Mouse (Mus musculus) bone marrow macrophage, adult 2 months (primary cell): ENCODE measurements around the gene Aldh16a1. TPM values are rescaled to one million over a fixed set of nuclear protein-coding genes. Genes with fewer than 3 reads are reported as not detected.
"Not testable (repeated sequence)": the region's sequence is repeated elsewhere in the genome, so short reads cannot be mapped to it uniquely, and the experiment has no call there.

ENCODE experiments used
- H3K27ac ChIP-seq: 2 replicates; pipeline ENCODE4 v1.5.1; 2012; ENCODE audit warnings: low read depth, low read length; ENCODE audit not compliant: insufficient read depth
- H3K4me1 ChIP-seq: 2 replicates; pipeline ENCODE4 v1.6.1; 2012; ENCODE audit warnings: low read length; ENCODE audit not compliant: control insufficient read depth, insufficient read depth
- H3K4me3 ChIP-seq: 2 replicates; pipeline ENCODE4 v1.5.1; 2012; ENCODE audit warnings: mild to moderate bottlenecking, low read length, moderate library complexity; ENCODE audit not compliant: insufficient read depth
- CTCF ChIP-seq: IDR thresholded peaks from 2 replicates; pipeline ENCODE4 v1.5.1; 2012; ENCODE audit warnings: low read depth, mild to moderate bottlenecking, low read length, moderate library complexity
- POLR2A ChIP-seq: IDR thresholded peaks from 2 replicates; pipeline ENCODE4 v1.6.1; 2012; ENCODE audit warnings: mild to moderate bottlenecking, low read depth, low read length, borderline replicate concordance
- polyA plus RNA-seq: library from polyadenylated mRNA; stranded (reverse); fragments of >200 nt; gene quantifications from 2 replicates; pipeline ENCODE4 v1.2.4, GENCODE M21; 2012; ENCODE audit not compliant: missing spikeins, insufficient read depth, insufficient read length

Aldh16a1 gene
- polyA plus RNA-seq, 1 experiment, result 89.0 TPM

GRCm38 (mm10) chr7:45122561-45123185 lies 31.7 kb downstream of the Aldh16a1 start:
- Histone ChIP-seq H3K4me1 (peaks cover 23% of the 10 kb centered on the region), H3K4me3 (peak overlapping the region; percentile 87), H3K27ac (no peak overlapping the region)
- no peak for TF ChIP-seq POLR2A

- Histone ChIP-seq H3K4me3 (no peak overlapping the region), H3K27ac (no peak overlapping the region), H3K4me1 (peaks cover 23% of the 10 kb centered on the region)
- TF ChIP-seq POLR2A, result no peak
- TF ChIP-seq CTCF, result no peak
Observed at GRCm38 (mm10) chr7:45121966-45122365, 32.4 kb downstream of the Aldh16a1 start.

GRCm38 (mm10) chr7:45121404-45121803 lies 33.0 kb downstream of the Aldh16a1 start:
- Histone ChIP-seq H3K4me3 (no peak overlapping the region), H3K4me1 (peaks cover 22% of the 10 kb centered on the region), H3K27ac (no peak overlapping the region)
- TF ChIP-seq POLR2A, result no peak
- TF ChIP-seq CTCF, result no peak

- peaks cover 19% of the 10 kb centered on the region for H3K4me1 ChIP-seq
- no peak overlapping the region for H3K27ac ChIP-seq
Observed at GRCm38 (mm10) chr7:45119780-45120709, 34.3 kb downstream of the Aldh16a1 start.

GRCm38 (mm10) chr7:45118336-45118735 lies 36.0 kb downstream of the Aldh16a1 start:
- peaks cover 16% of the 10 kb centered on the region for H3K4me1 ChIP-seq
- H3K4me3 ChIP-seq, result no peak overlapping the region
- no peak for TF ChIP-seq CTCF
- no peak for TF ChIP-seq POLR2A
- H3K27ac ChIP-seq, result no peak overlapping the region

More at GRCm38 (mm10) chr7:45119780-45120709, 34.3 kb downstream of the Aldh16a1 start:
- TF ChIP-seq POLR2A (no peak), CTCF (no peak)
- H3K4me3 ChIP-seq, result no peak overlapping the region

GRCm38 (mm10) chr7:45117566-45117965 lies 36.8 kb downstream of the Aldh16a1 start:
- H3K4me3 ChIP-seq, result no peak overlapping the region
- no peak overlapping the region for H3K27ac ChIP-seq
- TF ChIP-seq POLR2A, result no peak
- no peak for TF ChIP-seq CTCF
- H3K4me1 ChIP-seq, result peaks cover 11% of the 10 kb centered on the region

- no peak for TF ChIP-seq POLR2A
- no peak for TF ChIP-seq CTCF
- Histone ChIP-seq H3K4me1 (no peaks in the 10 kb centered on the region), H3K27ac (no peak overlapping the region), H3K4me3 (no peak overlapping the region)
Observed at GRCm38 (mm10) chr7:45113476-45113875, 40.9 kb downstream of the Aldh16a1 start.

GRCm38 (mm10) chr7:45112529-45112928 lies 41.9 kb downstream of the Aldh16a1 start:
- Histone ChIP-seq H3K4me1 (no peaks in the 10 kb centered on the region), H3K4me3 (no peak overlapping the region), H3K27ac (no peak overlapping the region)
- TF ChIP-seq POLR2A (no peak), CTCF (no peak)

GRCm38 (mm10) chr7:45111940-45112339 lies 42.4 kb downstream of the Aldh16a1 start:
- TF ChIP-seq CTCF (no peak), POLR2A (no peak)
- H3K27ac ChIP-seq, result no peak overlapping the region

GRCm38 (mm10) chr7:45110089-45110488 lies 44.3 kb downstream of the Aldh16a1 start:
- H3K27ac ChIP-seq, H3K4me3 ChIP-seq, H3K4me1 ChIP-seq: not testable (repeated sequence)

More at GRCm38 (mm10) chr7:45111940-45112339, 42.4 kb downstream of the Aldh16a1 start:
- H3K4me1 ChIP-seq, result no peaks in the 10 kb centered on the region; the same call in 1 of the 2 replicates
- H3K4me3 ChIP-seq, result no peak overlapping the region
